In genomic region chr6:51178061-51178791, GRCm38 (mm10) we compare ENCODE assay signal across 8 mouse cellular contexts.
A peak's percentile ranks its signal among the peaks of the same experiment; 100 is the strongest.
DNase-seq lines count a peak whose midpoint lies in the region; ATAC-seq and TF ChIP-seq lines count a peak whose summit lies in the region.

No protein-coding gene starts in this region.

- H3K4me1 ChIP-seq in embryonic facial prominence, embryonic 15.5 days: peaks cover 22% of the 10 kb centered on the region
- H3K4me1 ChIP-seq in heart, embryonic 11.5 days (ENCODE audit: control insufficient read depth, insufficient read depth, low read length): peaks cover 11% of the 10 kb centered on the region

- no peaks in the 10 kb centered on the region for H3K9me3 ChIP-seq in embryonic facial prominence, embryonic 15.5 days (replicated peaks)
- H3K9me3 ChIP-seq in heart, embryonic 11.5 days (replicated peaks; ENCODE audit: control insufficient read depth, low read length): no peaks in the 10 kb centered on the region

- POLR2A ChIA-PET in Patski (lab: Charles Lee): no interaction called here

- peak overlapping the region; percentile 58 for H3K4me2 ChIP-seq in embryonic facial prominence, embryonic 15.5 days (replicated peaks)
- H3K4me2 ChIP-seq in heart, embryonic 11.5 days: peak overlapping the region; percentile 76

- DNase-seq in 416B (ENCODE audit: low read depth): peak; percentile 53
- DNase-seq in Patski (ENCODE audit: low read depth, low spot score): peak; percentile 93
- peak; percentile 78 for DNase-seq in kidney, adult 9 months
- peak; percentile 81 for DNase-seq in lung, postnatal 25 days (ENCODE audit: low spot score)
- DNase-seq in right cerebral cortex, postnatal 25 days: peak; percentile 16
- no peak for DNase-seq in frontal cortex, postnatal 25 days (ENCODE audit: low spot score in 2 of 2)

- no peak for TF ChIP-seq CTCF in Patski (IDR thresholded peaks at IDR 0.05)

- peak; percentile 90 for ATAC-seq in Patski
- peak; percentile 99 for ATAC-seq in embryonic facial prominence, embryonic 15.5 days (ENCODE audit: insufficient number of reproducible peaks, low FRiP score, low TSS enrichment, low read depth)
- ATAC-seq in heart, embryonic 11.5 days (replicated peaks; ENCODE audit: insufficient number of reproducible peaks, low FRiP score, low TSS enrichment): peak; percentile 99

- in situ Hi-C loops in Patski (cut with MboI; ENCODE audit: low pct_unique_long_range_greater_than_20kb): loop anchor here (10.0 to 25.0 kb wide), 2 partner anchors 1047 to 1966 kb away; partner anchors contain the start of genes Hoxa7 and Igf2bp3

- WGBS in embryonic facial prominence, embryonic 15.5 days: under 1% methylated on average over 33 of the region's 34 CpGs
- WGBS in heart, embryonic 11.5 days (ENCODE audit: insufficient replicate concordance): under 1% methylated on average over 31 of the region's 34 CpGs

- CTCF ChIA-PET in Patski (lab: Charles Lee): interaction anchor here (1.2 kb wide), 1 partner anchor 238 kb away, joined by 3 read pairs; no protein-coding TSS in a partner anchor

- H3K36me3 ChIP-seq in embryonic facial prominence, embryonic 15.5 days: no peaks in the 10 kb centered on the region
- H3K36me3 ChIP-seq in heart, embryonic 11.5 days (ENCODE audit: control insufficient read depth, insufficient read depth, low read length): no peaks in the 10 kb centered on the region

- H3K4me3 ChIP-seq in embryonic facial prominence, embryonic 15.5 days (replicated peaks): peak overlapping the region; percentile 37
- H3K4me3 ChIP-seq in heart, embryonic 11.5 days (ENCODE audit: low read depth, low read length): peak overlapping the region; percentile 44

- H3K27me3 ChIP-seq in Patski: peaks cover 44% of the 10 kb centered on the region
- peaks cover 77% of the 10 kb centered on the region for H3K27me3 ChIP-seq in embryonic facial prominence, embryonic 15.5 days
- H3K27me3 ChIP-seq in heart, embryonic 11.5 days (ENCODE audit: control insufficient read depth, insufficient read depth, low read length): peaks cover 41% of the 10 kb centered on the region

- no peak overlapping the region for H3K27ac ChIP-seq in embryonic facial prominence, embryonic 15.5 days (replicated peaks)
- H3K27ac ChIP-seq in heart, embryonic 11.5 days (ENCODE audit: low read depth, low read length): no peak overlapping the region

- no peak overlapping the region for H3K9ac ChIP-seq in embryonic facial prominence, embryonic 15.5 days
- H3K9ac ChIP-seq in heart, embryonic 11.5 days (ENCODE audit: low read depth, low read length): no peak overlapping the region

Comparison
In these comparisons a context has a peak if more than half of its experiments do, and no peak if none do; other contexts are left out.
1. DNase-seq: peak in 416B (single experiment), Patski (single experiment), kidney, adult 9 months (single experiment), lung, postnatal 25 days (single experiment) and right cerebral cortex, postnatal 25 days (single experiment); none in frontal cortex, postnatal 25 days (0 of 2).
2. Peak in every context shown above with its lines, with median percentiles within 50 percentile points of each other: ATAC-seq.